Mouse (Mus musculus): ENCODE results near the gene Pigq. TPM values are rescaled to one million over a fixed set of nuclear protein-coding genes. Genes with fewer than 3 reads are reported as not detected.

Pigq gene
- polyA plus RNA-seq, 1 experiment from 2014 or later, result 139 TPM

DNA sequence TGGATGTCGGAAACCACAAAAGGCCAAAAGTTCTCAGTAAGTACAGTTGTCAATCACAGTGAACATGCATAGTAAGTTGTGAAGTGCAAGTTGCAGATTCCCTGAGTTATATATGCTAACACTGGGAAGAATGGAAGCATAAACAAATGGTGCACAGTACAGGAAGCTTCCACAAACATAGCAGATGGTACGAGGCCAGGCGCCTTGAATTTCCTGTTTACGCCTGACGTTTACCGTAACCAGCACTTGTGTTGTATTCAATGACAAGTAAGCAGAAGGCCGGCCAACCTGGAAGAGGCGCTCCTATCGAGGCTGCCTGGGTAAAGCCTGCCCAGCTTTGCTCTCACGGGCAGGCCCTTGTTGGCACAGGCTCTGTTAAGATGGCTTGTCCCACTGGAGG, 57.3 kb downstream of the Pigq start:
- H3K9ac ChIP-seq (ENCODE audit: low read depth, low read length), result no peak overlapping the region
- H3K4me1 ChIP-seq (replicated peaks; ENCODE audit: control insufficient read depth, insufficient read depth, low read length), result peaks cover 1% of the 10 kb centered on the region
- no peak for ATAC-seq (replicated peaks; ENCODE audit: low FRiP score)
- H3K27me3 ChIP-seq (replicated peaks; ENCODE audit: control insufficient read depth, insufficient read depth, low read length), result no peaks in the 10 kb centered on the region
- no peak overlapping the region for H3K27ac ChIP-seq (ENCODE audit: low read depth, low read length)
- peaks cover 14% of the 10 kb centered on the region for H3K36me3 ChIP-seq (ENCODE audit: control insufficient read depth, insufficient read depth, low read length)
- WGBS, result 73% methylated on average over 10 of the region's 10 CpGs
- no peak overlapping the region for H3K4me3 ChIP-seq (ENCODE audit: low read depth, low read length)
- no peak overlapping the region for H3K4me2 ChIP-seq
- H3K9me3 ChIP-seq (ENCODE audit: control insufficient read depth, low read length), result no peaks in the 10 kb centered on the region
- no peak for DNase-seq (ENCODE audit: low spot score)

DNA sequence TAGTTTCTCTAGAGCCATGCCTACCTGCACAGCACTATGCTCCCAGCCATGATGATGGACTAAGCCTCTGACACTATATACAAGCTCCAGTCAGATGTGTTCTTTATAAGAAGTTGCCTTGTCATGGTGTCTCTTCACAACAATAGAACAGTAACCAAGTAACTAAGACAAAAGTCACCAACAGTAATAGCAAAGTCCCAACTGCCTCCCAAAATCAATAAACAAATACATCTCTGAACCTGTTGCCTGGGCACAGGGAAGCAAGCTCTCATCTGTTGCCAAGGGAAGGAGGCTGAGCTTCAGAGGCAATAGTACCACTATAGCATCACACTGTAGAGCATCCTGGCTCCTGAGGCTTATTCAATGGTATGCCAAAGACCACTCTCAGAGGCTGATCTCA, 57.9 kb downstream of the Pigq start:
- DNase-seq (ENCODE audit: low spot score), result no peak
- no peaks in the 10 kb centered on the region for H3K27me3 ChIP-seq (replicated peaks; ENCODE audit: control insufficient read depth, insufficient read depth, low read length)
- no peak overlapping the region for H3K4me2 ChIP-seq
- no peak overlapping the region for H3K4me3 ChIP-seq (ENCODE audit: low read depth, low read length)
- H3K9ac ChIP-seq (ENCODE audit: low read depth, low read length), result no peak overlapping the region
- H3K27ac ChIP-seq (ENCODE audit: low read depth, low read length), result no peak overlapping the region
- no peaks in the 10 kb centered on the region for H3K9me3 ChIP-seq (ENCODE audit: control insufficient read depth, low read length)
- H3K36me3 ChIP-seq (ENCODE audit: control insufficient read depth, insufficient read depth, low read length), result peaks cover 14% of the 10 kb centered on the region
- ATAC-seq (replicated peaks; ENCODE audit: low FRiP score), result no peak
- H3K4me1 ChIP-seq (replicated peaks; ENCODE audit: control insufficient read depth, insufficient read depth, low read length), result peaks cover 8% of the 10 kb centered on the region

DNA sequence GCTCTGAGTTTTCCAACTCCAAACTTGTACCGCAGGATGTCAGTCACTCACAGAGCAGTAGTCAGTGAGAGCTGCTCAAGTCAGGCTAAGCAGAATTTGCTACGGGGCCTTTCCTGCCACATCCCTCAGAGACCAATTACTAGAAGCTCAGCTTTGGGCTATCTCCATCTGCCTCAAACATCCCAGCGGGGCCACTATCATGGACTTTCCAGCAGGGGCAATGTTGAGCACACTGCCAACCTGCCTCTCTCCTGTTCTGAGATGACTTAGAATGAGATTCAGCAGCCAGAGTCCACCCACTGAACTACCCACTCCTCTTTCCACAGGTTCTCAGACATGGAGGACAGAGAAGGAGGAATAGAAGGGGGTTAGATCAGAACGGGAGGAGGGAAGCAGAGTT, 59.1 kb downstream of the Pigq start:
- Histone ChIP-seq H3K27me3 (replicated peaks; ENCODE audit: control insufficient read depth, insufficient read depth, low read length) (no peaks in the 10 kb centered on the region), H3K4me3 (ENCODE audit: low read depth, low read length) (no peak overlapping the region), H3K27ac (ENCODE audit: low read depth, low read length) (no peak overlapping the region), H3K4me2 (no peak overlapping the region), H3K9me3 (ENCODE audit: control insufficient read depth, low read length) (no peaks in the 10 kb centered on the region), H3K9ac (ENCODE audit: low read depth, low read length) (no peak overlapping the region), H3K4me1 (replicated peaks; ENCODE audit: control insufficient read depth, insufficient read depth, low read length) (peaks cover 19% of the 10 kb centered on the region), H3K36me3 (ENCODE audit: control insufficient read depth, insufficient read depth, low read length) (peaks cover 14% of the 10 kb centered on the region)
- no peak for DNase-seq (ENCODE audit: low spot score)
- 0 out of 2 replicates have a peak, but pooled peaks have one; percentile 30 for ATAC-seq (replicated peaks; ENCODE audit: low FRiP score)
- WGBS, result 62% methylated on average over 4 of the region's 4 CpGs

DNA sequence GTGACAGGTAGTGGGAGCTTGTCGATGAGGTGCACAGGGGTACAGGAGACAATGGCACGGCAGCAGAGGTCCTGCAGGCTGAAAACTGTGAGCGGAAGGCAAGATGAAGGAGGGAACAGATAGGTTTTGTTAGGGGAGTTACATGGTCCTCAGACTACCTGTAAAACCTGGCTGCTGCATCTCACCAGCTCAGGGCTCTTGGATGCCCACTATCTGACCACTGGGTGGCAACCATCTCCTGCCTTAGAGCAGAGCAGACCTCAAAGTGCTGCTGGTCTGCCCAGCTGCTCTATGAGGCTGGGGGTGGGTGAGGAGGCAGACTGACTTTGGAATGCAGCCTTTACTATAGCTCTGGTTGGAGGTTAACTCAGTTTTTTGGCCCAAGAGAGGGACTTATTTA, 60.9 kb downstream of the Pigq start:
- H3K9ac ChIP-seq (ENCODE audit: low read depth, low read length), result no peak overlapping the region
- H3K4me1 ChIP-seq (replicated peaks; ENCODE audit: control insufficient read depth, insufficient read depth, low read length), result peaks cover 28% of the 10 kb centered on the region
- no peak overlapping the region for H3K4me2 ChIP-seq
- peaks cover 16% of the 10 kb centered on the region for H3K36me3 ChIP-seq (ENCODE audit: control insufficient read depth, insufficient read depth, low read length)
- no peaks in the 10 kb centered on the region for H3K9me3 ChIP-seq (ENCODE audit: control insufficient read depth, low read length)
- no peak overlapping the region for H3K4me3 ChIP-seq (ENCODE audit: low read depth, low read length)
- no peaks in the 10 kb centered on the region for H3K27me3 ChIP-seq (replicated peaks; ENCODE audit: control insufficient read depth, insufficient read depth, low read length)
- WGBS, result 92% methylated on average over 3 of the region's 3 CpGs
- no peak overlapping the region for H3K27ac ChIP-seq (ENCODE audit: low read depth, low read length)
- ATAC-seq (replicated peaks; ENCODE audit: low FRiP score) (no peak), DNase-seq (ENCODE audit: low spot score) (no peak)

DNA sequence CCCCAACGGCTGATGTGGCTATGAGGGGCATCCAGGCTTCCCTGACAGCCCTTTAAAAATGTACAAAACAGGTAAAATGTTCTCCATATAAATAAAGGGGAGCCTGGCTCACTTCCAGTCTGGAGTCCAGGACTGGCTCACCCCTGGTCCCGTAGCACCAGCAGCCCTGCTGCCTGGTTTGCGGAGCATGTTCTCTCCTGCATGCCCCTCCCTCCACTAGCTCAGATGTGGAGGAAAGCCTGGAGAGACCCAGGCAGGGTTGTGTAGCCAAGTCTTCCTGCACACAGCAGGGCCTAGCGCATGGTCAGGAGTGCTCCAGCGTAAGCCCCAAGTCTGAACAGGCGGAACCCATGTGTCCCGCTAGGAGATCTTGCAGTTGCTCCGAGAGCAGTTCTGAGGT, 61.5 kb downstream of the Pigq start:
- 91% methylated on average over 8 of the region's 8 CpGs for whole genome bisulfite sequencing
- Histone ChIP-seq H3K4me2 (no peak overlapping the region), H3K4me1 (replicated peaks; ENCODE audit: control insufficient read depth, insufficient read depth, low read length) (peaks cover 30% of the 10 kb centered on the region)

DNA sequence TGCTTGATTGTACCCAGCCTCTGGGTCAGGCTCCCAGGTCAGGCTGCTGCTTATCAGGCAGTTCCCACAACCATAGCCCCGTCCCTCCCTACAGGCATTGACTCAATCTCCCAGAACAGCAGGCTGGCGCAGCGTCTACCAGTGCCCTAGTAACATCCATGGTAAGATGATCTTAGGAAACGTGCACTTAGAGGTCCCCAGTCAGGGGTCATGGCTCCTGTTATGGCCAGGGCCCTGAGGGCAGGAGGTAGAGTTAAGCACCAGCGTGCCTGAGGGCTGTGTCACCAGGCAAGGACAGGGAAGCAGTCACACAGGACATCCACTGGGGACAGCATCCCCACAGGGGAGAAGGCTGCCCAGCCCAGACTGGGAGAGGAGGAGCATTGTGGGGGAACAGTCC, 62.4 kb downstream of the Pigq start:
- H3K9ac ChIP-seq (ENCODE audit: low read depth, low read length), result 0 out of 2 replicates have a peak overlapping the region, but pooled peaks have one; percentile 7
- no peak for DNase-seq (ENCODE audit: low spot score)
- peak overlapping the region; percentile 62; the same call in 1 of the 2 replicates for H3K27ac ChIP-seq (ENCODE audit: low read depth, low read length)
- no peaks in the 10 kb centered on the region for H3K27me3 ChIP-seq (replicated peaks; ENCODE audit: control insufficient read depth, insufficient read depth, low read length)
- WGBS, result 41% methylated on average over 5 of the region's 5 CpGs
- no peak overlapping the region for H3K4me3 ChIP-seq (ENCODE audit: low read depth, low read length)
- no peaks in the 10 kb centered on the region for H3K9me3 ChIP-seq (ENCODE audit: control insufficient read depth, low read length)
- H3K36me3 ChIP-seq (ENCODE audit: control insufficient read depth, insufficient read depth, low read length), result peaks cover 17% of the 10 kb centered on the region
- peak; percentile 50 for ATAC-seq (replicated peaks; ENCODE audit: low FRiP score)
- no peak overlapping the region for H3K4me2 ChIP-seq
- H3K4me1 ChIP-seq (replicated peaks; ENCODE audit: control insufficient read depth, insufficient read depth, low read length), result peaks cover 30% of the 10 kb centered on the region

More for the DNA sequence above, 61.5 kb downstream of the Pigq start:
- Histone ChIP-seq H3K27me3 (replicated peaks; ENCODE audit: control insufficient read depth, insufficient read depth, low read length) (no peaks in the 10 kb centered on the region), H3K4me3 (ENCODE audit: low read depth, low read length) (no peak overlapping the region), H3K9me3 (ENCODE audit: control insufficient read depth, low read length) (no peaks in the 10 kb centered on the region), H3K9ac (ENCODE audit: low read depth, low read length) (no peak overlapping the region), H3K27ac (ENCODE audit: low read depth, low read length) (no peak overlapping the region), H3K36me3 (ENCODE audit: control insufficient read depth, insufficient read depth, low read length) (peaks cover 17% of the 10 kb centered on the region)
- DNase-seq (ENCODE audit: low spot score), result no peak
- ATAC-seq (replicated peaks; ENCODE audit: low FRiP score), result no peak

DNA sequence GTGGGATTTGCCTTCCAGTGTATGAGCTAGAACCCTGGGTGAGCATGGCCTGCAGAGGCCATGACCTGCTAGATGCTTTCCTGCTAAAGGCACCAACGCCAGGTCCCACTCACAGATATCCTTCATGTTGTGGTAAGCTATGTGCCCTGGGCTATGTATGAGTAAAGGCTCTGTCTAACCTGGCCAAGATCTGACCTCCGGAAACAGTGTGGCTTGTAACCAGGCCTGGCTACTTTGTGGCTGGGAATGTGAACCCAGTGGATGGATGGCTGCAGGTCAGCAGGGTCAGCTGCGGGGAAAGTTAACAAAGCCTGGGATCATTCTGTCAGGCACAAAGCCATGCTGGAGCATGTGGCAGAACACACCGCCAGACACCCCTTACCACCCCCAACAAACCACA, 63.0 kb downstream of the Pigq start:
- Histone ChIP-seq H3K4me2 (no peak overlapping the region), H3K27ac (ENCODE audit: low read depth, low read length) (peak overlapping the region; percentile 62), H3K27me3 (replicated peaks; ENCODE audit: control insufficient read depth, insufficient read depth, low read length) (no peaks in the 10 kb centered on the region), H3K4me3 (ENCODE audit: low read depth, low read length) (no peak overlapping the region), H3K9ac (ENCODE audit: low read depth, low read length) (no peak overlapping the region), H3K9me3 (ENCODE audit: control insufficient read depth, low read length) (no peaks in the 10 kb centered on the region), H3K4me1 (replicated peaks; ENCODE audit: control insufficient read depth, insufficient read depth, low read length) (peaks cover 35% of the 10 kb centered on the region), H3K36me3 (ENCODE audit: control insufficient read depth, insufficient read depth, low read length) (peaks cover 17% of the 10 kb centered on the region)
- 56% methylated on average over 4 of the region's 4 CpGs for WGBS
- DNase-seq (ENCODE audit: low spot score) (no peak), ATAC-seq (replicated peaks; ENCODE audit: low FRiP score) (no peak)

DNA sequence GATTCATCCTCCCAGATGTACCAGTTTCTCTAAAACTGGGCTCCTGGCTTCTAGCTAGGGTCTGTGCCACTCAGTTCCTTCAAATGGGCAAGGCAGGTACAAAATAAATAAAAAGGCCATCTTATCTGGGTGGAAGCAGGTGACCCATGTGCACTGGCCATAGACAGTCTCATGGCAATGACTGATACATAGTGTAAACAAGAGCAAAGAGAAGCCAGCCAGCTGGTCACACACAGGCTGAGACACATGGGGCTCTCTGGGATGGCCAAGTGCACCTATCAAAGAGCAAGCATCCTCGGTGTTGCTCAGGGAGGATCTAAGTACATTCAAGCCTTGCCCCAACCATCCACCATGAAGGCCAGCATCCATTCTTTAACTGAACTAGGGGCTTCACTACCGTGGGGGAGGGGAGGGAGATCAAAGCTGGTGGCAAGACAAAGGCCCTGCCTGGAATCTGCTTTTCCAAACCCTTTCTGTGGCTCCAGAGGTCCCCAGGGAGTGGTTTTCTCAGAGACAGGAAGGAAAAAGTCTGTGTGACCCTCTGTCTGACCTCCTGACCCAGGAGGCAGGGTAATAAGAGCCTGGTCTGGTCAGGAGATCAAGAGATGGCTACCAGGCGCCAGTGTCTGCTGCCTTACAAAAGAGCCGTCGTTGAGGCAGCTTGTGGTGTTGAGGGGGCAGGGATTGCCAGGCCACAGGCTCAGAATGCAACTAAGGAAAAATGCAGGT, 63.7 kb downstream of the Pigq start:
- Histone ChIP-seq H3K4me3 (ENCODE audit: low read depth, low read length) (no peak overlapping the region), H3K27ac (ENCODE audit: low read depth, low read length) (peak overlapping the region; percentile 62), H3K27me3 (replicated peaks; ENCODE audit: control insufficient read depth, insufficient read depth, low read length) (no peaks in the 10 kb centered on the region), H3K9ac (ENCODE audit: low read depth, low read length) (no peak overlapping the region), H3K36me3 (ENCODE audit: control insufficient read depth, insufficient read depth, low read length) (peaks cover 17% of the 10 kb centered on the region), H3K4me2 (no peak overlapping the region), H3K4me1 (replicated peaks; ENCODE audit: control insufficient read depth, insufficient read depth, low read length) (peaks cover 41% of the 10 kb centered on the region), H3K9me3 (ENCODE audit: control insufficient read depth, low read length) (no peaks in the 10 kb centered on the region)
- ATAC-seq (replicated peaks; ENCODE audit: low FRiP score) (no peak), DNase-seq (ENCODE audit: low spot score) (no peak)
- 27% methylated on average over 5 of the region's 5 CpGs for WGBS

Data from liver, embryonic 11.5 days (tissue).